Mouse (Mus musculus) MEL (cell line): ENCODE measurements around the gene Mrgprd.

Experiments
- CTCF ChIP-seq, 3 experiments: IDR thresholded peaks in 2 of 3; conservative IDR thresholded peaks in 1 of 3; 2 replicates each; pipeline ENCODE4 v1.5.1; 2011 to 2012; ENCODE audit warnings: low read length in 3 of 3, low read depth in 2 of 3, mild to moderate bottlenecking in 2 of 3, improper control_type of control experiment in 1 of 3, inconsistent platforms in 1 of 3, mixed read lengths in 1 of 3, moderate library complexity in 1 of 3; ENCODE audit not compliant: control insufficient read depth in 1 of 3, insufficient read depth in 1 of 3, poor library complexity in 1 of 3, severe bottlenecking in 1 of 3
- ELF1 ChIP-seq: IDR thresholded peaks from 2 replicates; pipeline ENCODE4 v1.6.1; 2014; ENCODE audit warnings: low read depth, mild to moderate bottlenecking, inconsistent platforms, low read length, improper control_type of control experiment, moderate library complexity
- GABPA ChIP-seq: IDR thresholded peaks from 2 replicates; pipeline ENCODE4 v1.6.1; 2012; ENCODE audit warnings: low read depth, mild to moderate bottlenecking, inconsistent platforms, low read length, improper control_type of control experiment, moderate library complexity
- HCFC1 ChIP-seq: IDR thresholded peaks from 2 replicates; pipeline ENCODE4 v1.6.1; 2012; ENCODE audit warnings: low read depth, mild to moderate bottlenecking, inconsistent platforms, low read length, improper control_type of control experiment, moderate library complexity
- KAT2A ChIP-seq: conservative IDR thresholded peaks from 2 replicates; pipeline ENCODE4 v1.6.1; 2012; ENCODE audit warnings: low read depth, low read length, improper control_type of control experiment, inconsistent platforms
- TAL1 ChIP-seq: IDR thresholded peaks from 2 replicates; pipeline ENCODE4 v1.6.1; 2012; ENCODE audit warnings: mild to moderate bottlenecking, inconsistent platforms, low read length, moderate library complexity, mixed read lengths
- USF1 ChIP-seq: IDR thresholded peaks from 2 replicates; pipeline ENCODE4 v1.6.1; 2014; ENCODE audit warnings: low read depth, mild to moderate bottlenecking, inconsistent platforms, low read length, improper control_type of control experiment, moderate library complexity

GRCm38 (mm10) chr7:145281396-145281795, 33.2 kb upstream of the Mrgprd start:
- TF ChIP-seq USF1 (no peak), HCFC1 (no peak), GABPA (no peak), CTCF (IDR thresholded peaks at IDR 0.05 in 2 of 3, conservative IDR thresholded peaks at IDR 0.05 in 1 of 3; ENCODE audit: control insufficient read depth in 1 of 3, insufficient read depth in 1 of 3, low read depth in 2 of 3, low read length in 3 of 3, poor library complexity in 1 of 3, severe bottlenecking in 1 of 3) (no peak), TAL1 (no peak), KAT2A (no peak), ELF1 (no peak)
